Mouse (Mus musculus) gastrocnemius, postnatal 25 days (tissue): Measurements from ENCODE around the gene Stac. TPM values are rescaled to one million over a fixed set of nuclear protein-coding genes. Genes with fewer than 3 reads are reported as not detected.
A peak's percentile ranks its signal among the peaks of the same experiment; 100 is the strongest.

Experiments used
- DNase-seq: peaks from one replicate; pipeline ENCODE4 v3.0.0; 2022
- long read RNA-seq, 2 experiments: library from polyadenylated mRNA; stranded (forward); transcript quantifications; one replicate each; pipeline ENCODE4 v2.0.0; 2021
- total RNA-seq, 2 experiments: library from RNA; stranded (reverse); gene quantifications; 1 replicate in 1 of 2; 2 replicates in 1 of 2; pipeline ENCODE4 v1.2.3; 2021

Stac gene
- under 1 TPM; 0.62 to 0.67 TPM for total RNA-seq
- long read RNA-seq, experiment 1, partial matches to known transcripts = 0 of 1 reads
- long read RNA-seq, experiment 1, other reads (novel, unspliced or antisense) = 0 of 1 reads
- long read RNA-seq, experiment 2, partial matches to known transcripts = 0 of 1 reads
- long read RNA-seq, experiment 2, other reads (novel, unspliced or antisense) = 0 of 1 reads

GRCm38 (mm10) chr9:111689680-111690483, at the start of gene Stac:
Stac (minus strand) TSS chr9:111690348.
- DNase-seq = peak; percentile 6

- DNase-seq = no peak
Observed at GRCm38 (mm10) chr9:111739431-111740245, 49.5 kb upstream of the Stac start.

- no peak for DNase-seq
Observed at GRCm38 (mm10) chr9:111739026-111739425, 48.9 kb upstream of the Stac start.

- no peak for DNase-seq
Observed at GRCm38 (mm10) chr9:111737796-111738195, 47.6 kb upstream of the Stac start.

GRCm38 (mm10) chr9:111735931-111736330, 45.8 kb upstream of the Stac start:
- DNase-seq = no peak

GRCm38 (mm10) chr9:111731939-111732670, 42.0 kb upstream of the Stac start:
- no peak for DNase-seq

- DNase-seq = no peak
Observed at GRCm38 (mm10) chr9:111724981-111725593, 34.9 kb upstream of the Stac start.

GRCm38 (mm10) chr9:111714457-111714856, 24.3 kb upstream of the Stac start:
- DNase-seq = no peak

- DNase-seq = no peak
Observed at GRCm38 (mm10) chr9:111700101-111700500, 10.0 kb upstream of the Stac start.

GRCm38 (mm10) chr9:111690484-111690855, 322 bp upstream of the Stac start:
- no peak for DNase-seq

GRCm38 (mm10) chr9:111689146-111689545, 1.0 kb downstream of the Stac start:
- DNase-seq = no peak

- DNase-seq = no peak
Observed at GRCm38 (mm10) chr9:111684170-111684569, 6.0 kb downstream of the Stac start.

GRCm38 (mm10) chr9:111679516-111679915, 10.6 kb downstream of the Stac start:
- DNase-seq = no peak

- DNase-seq = no peak
Observed at GRCm38 (mm10) chr9:111669816-111670215, 20.3 kb downstream of the Stac start.

- no peak for DNase-seq
Observed at GRCm38 (mm10) chr9:111655066-111655465, 35.1 kb downstream of the Stac start.

- no peak for DNase-seq
Observed at GRCm38 (mm10) chr9:111644228-111644627, 45.9 kb downstream of the Stac start.

- no peak for DNase-seq
Observed at GRCm38 (mm10) chr9:111643369-111643768, 46.8 kb downstream of the Stac start.

GRCm38 (mm10) chr9:111637641-111638040, 52.5 kb downstream of the Stac start:
- no peak for DNase-seq

- DNase-seq = no peak
Observed at GRCm38 (mm10) chr9:111632833-111633232, 57.3 kb downstream of the Stac start.

- DNase-seq = no peak
Observed at GRCm38 (mm10) chr9:111621191-111621590, 69.0 kb downstream of the Stac start.

GRCm38 (mm10) chr9:111611341-111611740, 78.8 kb downstream of the Stac start:
- DNase-seq = no peak

GRCm38 (mm10) chr9:111608762-111609161, 81.4 kb downstream of the Stac start:
- DNase-seq = no peak
